Mouse (Mus musculus) bone marrow, adult 2 months (tissue): ENCODE measurements around the gene D430019H16Rik. TPM values are rescaled to one million over a fixed set of nuclear protein-coding genes. Genes with fewer than 3 reads are reported as not detected.

Experiments
- H3K27ac ChIP-seq: fragments of 200-500 bp; 2 replicates; pipeline ENCODE4 v1.5.1; 2012; ENCODE audit warnings: low read depth, mild to moderate bottlenecking, control low read depth, inconsistent platforms, low read length; ENCODE audit not compliant: control insufficient read depth, poor library complexity, insufficient read depth
- H3K4me1 ChIP-seq: fragments of 200-500 bp; 2 replicates; pipeline ENCODE4 v1.6.1; 2011; ENCODE audit warnings: low read length; ENCODE audit not compliant: control insufficient read depth, insufficient read depth
- H3K4me3 ChIP-seq: fragments of 200-500 bp; replicated peaks from 2 replicates; pipeline ENCODE3; 2011; ENCODE audit warnings: mild to moderate bottlenecking, low read depth, low read length, control low read depth; ENCODE audit not compliant: control insufficient read depth
- CTCF ChIP-seq: fragments of 200-500 bp; IDR thresholded peaks from 2 replicates; pipeline ENCODE4 v1.5.1; 2011; ENCODE audit warnings: low read length, control low read depth; ENCODE audit not compliant: control insufficient read depth, insufficient read depth
- POLR2A ChIP-seq: fragments of 200-500 bp; IDR thresholded peaks from 2 replicates; pipeline ENCODE4 v1.6.1; 2011; ENCODE audit warnings: low read depth, mild to moderate bottlenecking, control low read depth, low read length, borderline replicate concordance; ENCODE audit not compliant: control insufficient read depth
- WGBS: fragments of 180-500 bp; shearing (Covaris S2); methylation state at CpG from one replicate; pipeline ENCODE4 v1.1.7; 2018; 5-methylcytosine and 5-hydroxymethylcytosine counted together
- polyA plus RNA-seq: library from polyadenylated mRNA; stranded (reverse); fragments of >200 nt; gene quantifications from 2 replicates; pipeline ENCODE4 v1.2.4, GENCODE M21; 2011; ENCODE audit warnings: low replicate concordance; ENCODE audit not compliant: missing spikeins, insufficient read depth, insufficient read length

The D430019H16Rik gene
- polyA plus RNA-seq, 1 experiment: not detected

DNA sequence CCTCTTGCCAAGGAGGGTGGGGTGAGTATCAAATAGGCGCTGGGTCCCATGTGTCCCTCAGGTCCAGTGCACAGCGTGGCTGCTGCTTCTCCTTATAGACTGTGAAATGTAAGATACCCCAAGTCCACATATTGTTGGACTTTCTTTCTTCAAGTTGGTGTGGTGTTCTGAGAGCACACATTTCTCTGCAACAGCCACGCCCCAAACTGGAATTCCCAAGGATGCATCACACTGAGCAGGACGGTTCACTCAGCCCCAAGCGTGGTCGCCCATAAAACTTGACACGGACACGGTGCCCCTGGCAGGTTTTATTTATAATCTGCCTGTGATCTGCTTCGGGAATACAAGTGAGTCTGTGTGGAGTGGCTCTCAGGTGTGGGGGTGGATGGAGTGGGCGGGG lies 60.5 kb downstream of the D430019H16Rik start:
- H3K4me1 ChIP-seq: no peaks in the 10 kb centered on the region; the same call in 1 of the 2 replicates
- H3K27ac ChIP-seq: no peak overlapping the region
- 77% methylated on average over 10 of the region's 10 CpGs for WGBS
- TF ChIP-seq POLR2A (no peak), CTCF (no peak)
- no peak overlapping the region for H3K4me3 ChIP-seq

GRCm38 (mm10) chr12:105517026-105517675 lies 63.5 kb downstream of the D430019H16Rik start:
- TF ChIP-seq CTCF (no peak), POLR2A (no peak)
- no peak overlapping the region for H3K4me3 ChIP-seq
- WGBS: 83% methylated on average over 21 of the region's 21 CpGs
- H3K4me1 ChIP-seq: no peaks in the 10 kb centered on the region; the same call in 1 of the 2 replicates
- H3K27ac ChIP-seq: no peak overlapping the region

GRCm38 (mm10) chr12:105519851-105520250 lies 66.2 kb downstream of the D430019H16Rik start:
- TF ChIP-seq POLR2A (no peak), CTCF (no peak)
- H3K4me3 ChIP-seq: no peak overlapping the region
- WGBS: 47% methylated on average over 2 of the region's 2 CpGs
- no peak overlapping the region for H3K27ac ChIP-seq
- no peaks in the 10 kb centered on the region for H3K4me1 ChIP-seq

DNA sequence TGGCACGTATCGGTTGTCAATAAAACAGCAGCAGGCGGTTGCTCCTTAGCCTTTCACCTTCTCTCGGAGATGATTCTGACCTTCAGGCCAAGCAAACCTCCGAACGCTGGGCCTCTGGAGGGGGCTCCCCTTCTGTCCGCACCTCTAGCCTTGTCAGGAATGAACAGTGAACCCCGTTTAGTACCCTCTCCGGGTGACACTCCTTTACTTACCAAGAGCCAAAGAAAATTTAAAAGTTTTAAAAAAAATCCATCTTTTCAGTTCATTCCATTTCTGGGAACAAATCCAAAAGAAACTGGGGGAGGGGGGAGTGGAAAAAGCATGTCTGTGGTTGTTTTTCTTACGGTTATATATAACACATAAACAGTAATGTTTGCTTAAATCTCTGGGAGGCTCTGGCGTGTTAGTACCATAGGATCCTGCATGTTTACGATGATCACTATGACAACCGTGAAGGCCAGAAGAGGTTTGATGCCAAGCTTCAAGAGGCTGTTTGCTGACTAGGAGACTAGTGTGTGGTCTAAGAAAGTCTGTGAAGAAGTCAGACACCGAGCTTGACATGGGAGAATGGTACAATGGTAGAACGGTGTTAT lies 67.6 kb downstream of the D430019H16Rik start:
- Histone ChIP-seq H3K4me3 (no peak overlapping the region), H3K4me1 (no peaks in the 10 kb centered on the region), H3K27ac (no peak overlapping the region)
- TF ChIP-seq CTCF (no peak), POLR2A (no peak)
- WGBS: 82% methylated on average over 15 of the region's 15 CpGs

DNA sequence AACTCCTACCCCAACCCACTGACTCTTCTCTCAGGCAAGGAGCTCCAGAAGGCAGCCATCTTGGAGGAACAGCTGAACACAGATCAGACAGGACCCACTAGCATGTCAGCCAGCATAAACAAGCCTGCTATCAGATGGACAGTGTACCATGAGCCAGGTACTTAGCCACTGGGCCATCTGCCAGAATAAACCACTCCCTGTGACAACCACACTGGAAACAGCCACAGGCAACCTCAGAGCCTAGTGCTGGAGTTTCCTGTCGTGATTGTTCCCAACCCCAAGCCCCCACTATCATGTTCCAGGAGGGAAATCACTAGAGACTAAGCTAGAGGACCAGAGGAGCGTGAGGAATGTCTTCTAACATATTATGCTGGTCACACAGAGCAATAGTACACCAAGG lies 70.1 kb downstream of the D430019H16Rik start:
- WGBS: 41% methylated on average over 2 of the region's 2 CpGs
- no peak for TF ChIP-seq POLR2A
- TF ChIP-seq CTCF: no peak
- no peaks in the 10 kb centered on the region for H3K4me1 ChIP-seq

DNA sequence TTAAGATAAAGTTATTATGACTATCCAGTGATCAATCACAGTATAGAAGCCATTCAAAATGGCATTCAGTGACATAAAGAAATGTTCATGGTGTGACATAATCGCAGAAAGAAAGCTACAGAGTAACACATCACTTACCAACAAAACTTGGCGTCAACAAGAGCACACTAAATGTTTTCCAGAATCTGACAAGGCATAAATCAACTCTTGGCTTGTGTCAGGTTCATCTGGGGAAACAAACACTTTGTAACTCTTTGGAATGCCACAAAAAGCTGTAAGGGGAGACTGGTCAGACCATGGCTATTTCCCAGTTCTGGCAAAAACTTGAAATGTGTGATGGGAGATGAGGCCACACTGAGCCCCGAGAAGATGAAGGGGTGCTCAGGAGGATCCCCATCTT lies 72.5 kb downstream of the D430019H16Rik start:
- Histone ChIP-seq H3K4me1 (peaks cover 3% of the 10 kb centered on the region), H3K27ac (no peak overlapping the region), H3K4me3 (no peak overlapping the region)
- 70% methylated on average over 3 of the region's 3 CpGs for WGBS
- TF ChIP-seq POLR2A (no peak), CTCF (no peak)

More for the DNA sequence above, 70.1 kb downstream of the D430019H16Rik start:
- Histone ChIP-seq H3K27ac (no peak overlapping the region), H3K4me3 (no peak overlapping the region)

GRCm38 (mm10) chr12:105526829-105527228 lies 73.2 kb downstream of the D430019H16Rik start:
- WGBS: 63% methylated on average over 5 of the region's 5 CpGs
- no peak for TF ChIP-seq POLR2A
- TF ChIP-seq CTCF: no peak

DNA sequence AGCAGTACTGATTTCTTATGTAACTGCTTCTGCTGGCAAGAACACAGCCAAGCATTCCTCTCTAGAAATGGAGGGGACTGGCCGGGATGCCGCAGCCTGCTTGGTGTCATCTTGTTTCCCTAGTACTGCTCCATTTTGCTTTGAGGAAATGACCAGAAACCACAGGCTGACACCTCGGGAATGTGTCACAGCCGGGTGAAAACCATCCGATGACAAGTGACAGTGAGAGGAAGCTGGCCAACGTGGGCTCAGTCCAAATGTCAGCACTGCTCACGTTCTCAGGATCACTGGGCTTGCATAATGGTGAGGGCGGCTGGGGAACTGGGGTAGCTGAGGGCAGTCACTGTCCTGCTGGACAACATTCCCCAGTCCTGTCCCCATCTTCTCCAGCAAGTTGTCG lies 75.9 kb downstream of the D430019H16Rik start:
- no peak overlapping the region for H3K27ac ChIP-seq
- no peak overlapping the region for H3K4me3 ChIP-seq
- 29% methylated on average over 9 of the region's 9 CpGs for WGBS
- H3K4me1 ChIP-seq: peaks cover 3% of the 10 kb centered on the region
- TF ChIP-seq CTCF (no peak), POLR2A (no peak)

More at GRCm38 (mm10) chr12:105526829-105527228, 73.2 kb downstream of the D430019H16Rik start:
- no peak overlapping the region for H3K27ac ChIP-seq
- no peak overlapping the region for H3K4me3 ChIP-seq
- peaks cover 3% of the 10 kb centered on the region for H3K4me1 ChIP-seq
